Mouse (Mus musculus): ENCODE results near the gene Fchsd2. TPM values are rescaled to one million over a fixed set of nuclear protein-coding genes. Genes with fewer than 3 reads are reported as not detected.

Fchsd2 gene
- polyA plus RNA-seq, 1 experiment from 2014 or later: 33.1 TPM

- no peak for ATAC-seq (ENCODE audit: insufficient number of reproducible peaks, insufficient read depth, low FRiP score, low read depth)
These were observed 21.7 kb downstream of the Fchsd2 start for GRCm38 (mm10) chr7:101114328-101114727.

DNA sequence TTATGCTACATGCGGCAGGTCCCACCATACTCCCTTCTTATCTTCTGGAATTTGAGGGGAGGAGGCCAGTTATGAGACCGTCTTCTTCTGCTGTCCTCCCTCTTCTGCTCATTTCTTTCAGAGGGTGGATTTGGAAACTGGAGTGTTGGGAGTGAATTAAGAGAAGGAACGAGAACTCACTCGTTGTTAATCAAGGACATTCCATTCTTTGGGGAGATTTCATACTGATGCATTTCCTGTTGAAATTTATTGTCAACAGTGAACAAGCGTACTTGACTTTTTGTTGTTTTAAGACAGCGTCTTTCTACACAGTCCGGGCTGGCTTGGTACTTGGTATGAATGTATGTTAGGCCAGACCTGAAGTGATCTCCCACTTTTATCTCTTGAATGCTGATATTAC is 26.7 kb downstream of the Fchsd2 start:
- H3K4me3 ChIP-seq (ENCODE audit: low read depth, low read length): no peak overlapping the region
- no peaks in the 10 kb centered on the region for H3K4me1 ChIP-seq (ENCODE audit: control insufficient read depth, insufficient read depth, low read length)
- no peaks in the 10 kb centered on the region for H3K9me3 ChIP-seq (ENCODE audit: control insufficient read depth, low read depth, low read length)
- ATAC-seq (ENCODE audit: insufficient number of reproducible peaks, insufficient read depth, low FRiP score, low read depth): no peak
- H3K27me3 ChIP-seq (ENCODE audit: control insufficient read depth, insufficient read depth, low read length): no peaks in the 10 kb centered on the region
- H3K9ac ChIP-seq (replicated peaks; ENCODE audit: low read depth, low read length): no peak overlapping the region
- H3K36me3 ChIP-seq (ENCODE audit: control insufficient read depth, insufficient read depth, low read length): peaks cover 18% of the 10 kb centered on the region
- 77% methylated on average over 7 of the region's 7 CpGs for WGBS
- no peak overlapping the region for H3K27ac ChIP-seq (ENCODE audit: low read length)
- H3K4me2 ChIP-seq (replicated peaks; ENCODE audit: low read depth, low read length): no peak overlapping the region

More at GRCm38 (mm10) chr7:101114328-101114727, 21.7 kb downstream of the Fchsd2 start:
- H3K4me1 ChIP-seq (ENCODE audit: control insufficient read depth, insufficient read depth, low read length): peaks cover 6% of the 10 kb centered on the region; the same call in 1 of the 2 replicates
- WGBS: 88% methylated on average over 1 of the region's 1 CpGs
- no peak overlapping the region for H3K27ac ChIP-seq (ENCODE audit: low read length)
- H3K27me3 ChIP-seq (ENCODE audit: control insufficient read depth, insufficient read depth, low read length): no peaks in the 10 kb centered on the region
- no peak overlapping the region for H3K9ac ChIP-seq (replicated peaks; ENCODE audit: low read depth, low read length)
- no peak overlapping the region for H3K4me2 ChIP-seq (replicated peaks; ENCODE audit: low read depth, low read length)
- H3K4me3 ChIP-seq (ENCODE audit: low read depth, low read length): no peak overlapping the region
- peaks cover 21% of the 10 kb centered on the region for H3K36me3 ChIP-seq (ENCODE audit: control insufficient read depth, insufficient read depth, low read length)
- H3K9me3 ChIP-seq (ENCODE audit: control insufficient read depth, low read depth, low read length): no peaks in the 10 kb centered on the region

GRCm38 (mm10) chr7:101123579-101124347 is 31.1 kb downstream of the Fchsd2 start:
- Histone ChIP-seq H3K9ac (replicated peaks; ENCODE audit: low read depth, low read length) (no peak overlapping the region), H3K36me3 (ENCODE audit: control insufficient read depth, insufficient read depth, low read length) (peaks cover 3% of the 10 kb centered on the region; the same call in 1 of the 2 replicates), H3K27ac (ENCODE audit: low read length) (no peak overlapping the region), H3K9me3 (ENCODE audit: control insufficient read depth, low read depth, low read length) (no peaks in the 10 kb centered on the region), H3K4me3 (ENCODE audit: low read depth, low read length) (no peak overlapping the region), H3K4me1 (ENCODE audit: control insufficient read depth, insufficient read depth, low read length) (peaks cover 3% of the 10 kb centered on the region; the same call in 1 of the 2 replicates), H3K27me3 (ENCODE audit: control insufficient read depth, insufficient read depth, low read length) (no peaks in the 10 kb centered on the region), H3K4me2 (replicated peaks; ENCODE audit: low read depth, low read length) (no peak overlapping the region)
- ATAC-seq (ENCODE audit: insufficient number of reproducible peaks, insufficient read depth, low FRiP score, low read depth): no peak
- 63% methylated on average over 6 of the region's 6 CpGs for WGBS

- no peak overlapping the region for H3K4me2 ChIP-seq (replicated peaks; ENCODE audit: low read depth, low read length)
- WGBS: 66% methylated on average over 3 of the region's 3 CpGs
- H3K9me3 ChIP-seq (ENCODE audit: control insufficient read depth, low read depth, low read length): no peaks in the 10 kb centered on the region
- no peaks in the 10 kb centered on the region for H3K36me3 ChIP-seq (ENCODE audit: control insufficient read depth, insufficient read depth, low read length)
- no peak overlapping the region for H3K4me3 ChIP-seq (ENCODE audit: low read depth, low read length)
- H3K4me1 ChIP-seq (ENCODE audit: control insufficient read depth, insufficient read depth, low read length): peaks cover 9% of the 10 kb centered on the region; the same call in 1 of the 2 replicates
- no peak for ATAC-seq (ENCODE audit: insufficient number of reproducible peaks, insufficient read depth, low FRiP score, low read depth)
- H3K27me3 ChIP-seq (ENCODE audit: control insufficient read depth, insufficient read depth, low read length): no peaks in the 10 kb centered on the region
- no peak overlapping the region for H3K9ac ChIP-seq (replicated peaks; ENCODE audit: low read depth, low read length)
- no peak overlapping the region for H3K27ac ChIP-seq (ENCODE audit: low read length)
These were observed 35.1 kb downstream of the Fchsd2 start for GRCm38 (mm10) chr7:101127737-101128136.

- Histone ChIP-seq H3K4me1 (ENCODE audit: control insufficient read depth, insufficient read depth, low read length) (peaks cover 9% of the 10 kb centered on the region; the same call in 1 of the 2 replicates), H3K9ac (replicated peaks; ENCODE audit: low read depth, low read length) (no peak overlapping the region), H3K4me2 (replicated peaks; ENCODE audit: low read depth, low read length) (no peak overlapping the region), H3K4me3 (ENCODE audit: low read depth, low read length) (no peak overlapping the region), H3K36me3 (ENCODE audit: control insufficient read depth, insufficient read depth, low read length) (no peaks in the 10 kb centered on the region), H3K9me3 (ENCODE audit: control insufficient read depth, low read depth, low read length) (no peaks in the 10 kb centered on the region), H3K27me3 (ENCODE audit: control insufficient read depth, insufficient read depth, low read length) (no peaks in the 10 kb centered on the region), H3K27ac (ENCODE audit: low read length) (no peak overlapping the region)
- 67% methylated on average over 4 of the region's 4 CpGs for WGBS
- no peak for ATAC-seq (ENCODE audit: insufficient number of reproducible peaks, insufficient read depth, low FRiP score, low read depth)
These were observed 35.9 kb downstream of the Fchsd2 start for GRCm38 (mm10) chr7:101128536-101128935.

GRCm38 (mm10) chr7:101130646-101131045 is 38.0 kb downstream of the Fchsd2 start:
- Histone ChIP-seq H3K9me3 (ENCODE audit: control insufficient read depth, low read depth, low read length) (no peaks in the 10 kb centered on the region), H3K27me3 (ENCODE audit: control insufficient read depth, insufficient read depth, low read length) (no peaks in the 10 kb centered on the region), H3K4me1 (ENCODE audit: control insufficient read depth, insufficient read depth, low read length) (peaks cover 9% of the 10 kb centered on the region; the same call in 1 of the 2 replicates), H3K27ac (ENCODE audit: low read length) (no peak overlapping the region), H3K4me3 (ENCODE audit: low read depth, low read length) (no peak overlapping the region), H3K9ac (replicated peaks; ENCODE audit: low read depth, low read length) (no peak overlapping the region), H3K4me2 (replicated peaks; ENCODE audit: low read depth, low read length) (no peak overlapping the region), H3K36me3 (ENCODE audit: control insufficient read depth, insufficient read depth, low read length) (no peaks in the 10 kb centered on the region)
- ATAC-seq (ENCODE audit: insufficient number of reproducible peaks, insufficient read depth, low FRiP score, low read depth): no peak
- 68% methylated on average over 3 of the region's 3 CpGs for WGBS

GRCm38 (mm10) chr7:101131281-101131680 is 38.6 kb downstream of the Fchsd2 start:
- no peaks in the 10 kb centered on the region for H3K36me3 ChIP-seq (ENCODE audit: control insufficient read depth, insufficient read depth, low read length)
- H3K4me3 ChIP-seq (ENCODE audit: low read depth, low read length): no peak overlapping the region
- 83% methylated on average over 6 of the region's 6 CpGs for WGBS
- H3K9me3 ChIP-seq (ENCODE audit: control insufficient read depth, low read depth, low read length): no peaks in the 10 kb centered on the region
- peaks cover 9% of the 10 kb centered on the region; the same call in 1 of the 2 replicates for H3K4me1 ChIP-seq (ENCODE audit: control insufficient read depth, insufficient read depth, low read length)
- H3K9ac ChIP-seq (replicated peaks; ENCODE audit: low read depth, low read length): no peak overlapping the region
- no peak for ATAC-seq (ENCODE audit: insufficient number of reproducible peaks, insufficient read depth, low FRiP score, low read depth)
- no peaks in the 10 kb centered on the region for H3K27me3 ChIP-seq (ENCODE audit: control insufficient read depth, insufficient read depth, low read length)
- no peak overlapping the region for H3K4me2 ChIP-seq (replicated peaks; ENCODE audit: low read depth, low read length)
- no peak overlapping the region for H3K27ac ChIP-seq (ENCODE audit: low read length)

GRCm38 (mm10) chr7:101133591-101133990 is 40.9 kb downstream of the Fchsd2 start:
- Histone ChIP-seq H3K27me3 (ENCODE audit: control insufficient read depth, insufficient read depth, low read length) (no peaks in the 10 kb centered on the region), H3K4me2 (replicated peaks; ENCODE audit: low read depth, low read length) (no peak overlapping the region), H3K36me3 (ENCODE audit: control insufficient read depth, insufficient read depth, low read length) (no peaks in the 10 kb centered on the region), H3K4me3 (ENCODE audit: low read depth, low read length) (no peak overlapping the region), H3K9me3 (ENCODE audit: control insufficient read depth, low read depth, low read length) (no peaks in the 10 kb centered on the region), H3K27ac (ENCODE audit: low read length) (no peak overlapping the region), H3K9ac (replicated peaks; ENCODE audit: low read depth, low read length) (no peak overlapping the region), H3K4me1 (ENCODE audit: control insufficient read depth, insufficient read depth, low read length) (peaks cover 6% of the 10 kb centered on the region; the same call in 1 of the 2 replicates)
- ATAC-seq (ENCODE audit: insufficient number of reproducible peaks, insufficient read depth, low FRiP score, low read depth): no peak
- WGBS: 91% methylated on average over 2 of the region's 2 CpGs

Data from stomach, embryonic 14.5 days (tissue).